Mouse (Mus musculus) right cerebral cortex, postnatal 4 days (tissue): ENCODE results near the gene Gm7876.
"Not testable (repeated sequence)": the region's sequence is repeated elsewhere in the genome, so short reads cannot be mapped to it uniquely, and the experiment has no call there.

Experiments used
- DNase-seq: peaks from one replicate; pipeline ENCODE4 v3.0.0-alpha.2; 2022

The Gm7876 gene

DNA sequence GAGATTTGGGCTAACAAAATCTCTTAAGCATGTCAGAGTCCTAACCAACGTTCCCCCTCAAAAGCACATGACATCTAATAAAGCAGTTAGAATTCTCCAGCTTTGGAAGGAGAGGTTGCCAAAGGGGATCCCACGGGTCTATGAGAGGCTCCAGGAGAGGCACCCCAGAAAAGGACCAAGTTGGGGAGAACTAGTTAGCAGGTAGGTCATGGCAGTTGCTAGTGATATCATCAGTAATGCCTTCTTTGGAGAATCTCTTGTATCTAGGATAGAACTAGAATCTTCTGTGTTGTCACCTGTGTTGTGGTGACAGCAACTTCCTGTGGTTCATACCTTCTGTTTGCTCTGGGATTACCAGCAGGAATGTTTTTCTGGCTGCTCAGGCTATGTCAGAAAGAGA, at the start of gene Gm7876:
Gm7876 (plus strand) TSS at position 301 of the 400 bp plus-strand sequence.
- not testable (repeated sequence) for DNase-seq

GRCm38 (mm10) chr14:4663892-4664291, 45.1 kb upstream of the Gm7876 start, which contains the start of gene Gm3239:
Gene Gm3239, plus strand, starts transcription at chr14:4664192.
- not testable (repeated sequence) for DNase-seq

GRCm38 (mm10) chr14:4726038-4726880, 17.2 kb downstream of the Gm7876 start, which contains the start of gene Gm3252:
Gene Gm3252, plus strand, starts transcription at chr14:4726775.
- DNase-seq: peak; percentile 1
